Mouse (Mus musculus) kidney, adult 2 months (tissue): Measurements from ENCODE around the gene Spata2. TPM values are rescaled to one million over a fixed set of nuclear protein-coding genes. Genes with fewer than 3 reads are reported as not detected.

Experiments used
- DNase-seq: peaks from one replicate; pipeline ENCODE4 v3.0.0; 2021
- H3K27ac ChIP-seq: fragments of 200-500 bp; 2 replicates; pipeline ENCODE4 v1.5.1; 2012; ENCODE audit warnings: low read depth, low read length, control low read depth, inconsistent platforms; ENCODE audit not compliant: insufficient read depth
- H3K27me3 ChIP-seq: fragments of 200-500 bp; replicated peaks from 2 replicates; pipeline ENCODE4 v1.6.1; 2012; ENCODE audit warnings: mild to moderate bottlenecking, moderate library complexity, low read length, inconsistent platforms; ENCODE audit not compliant: control insufficient read depth, insufficient read depth
- H3K36me3 ChIP-seq: fragments of 200-500 bp; 2 replicates; pipeline ENCODE4 v1.6.1; 2012; ENCODE audit warnings: mild to moderate bottlenecking, moderate library complexity, low read length, inconsistent platforms; ENCODE audit not compliant: control insufficient read depth, insufficient read depth
- H3K4me1 ChIP-seq: fragments of 200-500 bp; 2 replicates; pipeline ENCODE4 v1.6.1; 2011; ENCODE audit warnings: low read length; ENCODE audit not compliant: control insufficient read depth, insufficient read depth
- H3K4me3 ChIP-seq: fragments of 200-500 bp; 2 replicates; pipeline ENCODE4 v1.5.1; 2011; ENCODE audit warnings: mild to moderate bottlenecking, low read depth, low read length, control low read depth; ENCODE audit not compliant: insufficient read depth
- CTCF ChIP-seq: fragments of 200-500 bp; conservative IDR thresholded peaks from 2 replicates; pipeline ENCODE4 v1.5.1; 2011; ENCODE audit warnings: low read depth, mild to moderate bottlenecking, control low read depth, low read length, moderate library complexity, mixed read lengths; ENCODE audit not compliant: insufficient read depth, insufficient read length
- POLR2A ChIP-seq: fragments of 200-500 bp; IDR thresholded peaks from one replicate; pipeline ENCODE4 v1.6.1; 2011; ENCODE audit warnings: low read depth, low read length, control low read depth
- WGBS: fragments of 180-500 bp; shearing (Covaris S2); methylation state at CpG from one replicate; pipeline ENCODE4 v1.1.7; 2018; 5-methylcytosine and 5-hydroxymethylcytosine counted together
- polyA plus RNA-seq: library from polyadenylated mRNA; depleted of rRNA; stranded (reverse); fragments of >200 nt; gene quantifications from 2 replicates; pipeline ENCODE4 v1.2.3, GENCODE M21; 2012; rRNA removed

Spata2 gene
- polyA plus RNA-seq = 26.5 and 31.5 TPM in 2 replicates

- Histone ChIP-seq H3K4me1 (peaks cover 12% of the 10 kb centered on the region), H3K27me3 (no peaks in the 10 kb centered on the region), H3K4me3 (peak within 1 kb of the TSS; percentile 60), H3K27ac (peak within 1 kb of the TSS; percentile 93), H3K36me3 (no peaks in the 10 kb centered on the region)
- peak; percentile 96 for DNase-seq
- 1% methylated on average over 63 of the region's 63 CpGs for WGBS
- peak; percentile 43 for TF ChIP-seq POLR2A
- TF ChIP-seq CTCF = no peak
Measured at GRCm38 (mm10) chr2:167492713-167493636, at the start of gene Spata2. Gene Spata2, minus strand, starts transcription at chr2:167492887.

DNA sequence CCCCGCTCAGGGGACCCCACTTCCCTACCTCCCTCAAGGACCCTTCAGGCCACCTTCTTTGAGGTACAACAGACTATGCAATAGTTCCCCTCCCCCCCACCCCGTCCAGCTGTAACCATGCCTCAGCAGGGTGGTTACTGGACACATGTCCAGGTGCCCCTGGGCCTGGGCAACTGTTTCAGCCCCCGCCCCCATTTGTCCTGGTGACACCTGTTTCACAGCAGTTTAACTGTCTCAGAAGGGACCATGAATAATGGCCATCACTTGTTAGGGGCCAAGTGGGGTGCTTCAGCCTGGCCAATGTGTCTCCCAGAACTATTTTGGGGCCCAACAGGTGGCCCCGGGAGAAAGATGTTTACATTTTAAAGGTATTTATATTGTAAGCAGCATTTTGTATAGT, 49.7 kb upstream of the Spata2 start:
- no peak for DNase-seq
- Histone ChIP-seq H3K36me3 (no peaks in the 10 kb centered on the region), H3K27me3 (no peaks in the 10 kb centered on the region), H3K27ac (peak overlapping the region; percentile 83; the same call in 1 of the 2 replicates), H3K4me3 (no peak overlapping the region), H3K4me1 (0 out of 2 replicates have a peak, but pooled peaks cover 2% of the 10 kb centered on the region)
- 81% methylated on average over 4 of the region's 4 CpGs for WGBS
- TF ChIP-seq CTCF (no peak), POLR2A (no peak)

DNA sequence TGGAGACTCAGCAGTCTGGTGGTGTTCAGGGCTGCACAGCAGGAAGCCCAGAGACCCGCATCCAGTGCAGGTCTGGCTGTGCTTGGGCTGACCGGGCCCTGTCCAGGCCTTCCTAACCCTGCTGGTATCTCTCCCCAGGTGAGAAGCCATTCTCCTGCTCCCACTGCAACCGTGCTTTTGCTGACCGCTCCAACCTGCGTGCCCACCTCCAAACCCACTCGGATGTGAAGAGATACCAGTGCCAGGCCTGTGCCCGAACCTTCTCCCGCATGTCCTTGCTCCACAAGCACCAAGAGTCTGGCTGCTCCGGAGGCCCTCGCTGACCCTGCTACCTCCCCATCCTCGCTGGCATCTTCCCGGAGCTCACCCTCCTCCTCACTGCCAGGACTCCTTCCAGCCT, 49.1 kb upstream of the Spata2 start:
- H3K4me3 ChIP-seq = peak overlapping the region; percentile 22; the same call in 1 of the 2 replicates
- H3K36me3 ChIP-seq = no peaks in the 10 kb centered on the region
- no peaks in the 10 kb centered on the region for H3K27me3 ChIP-seq
- TF ChIP-seq CTCF = no peak
- no peak for TF ChIP-seq POLR2A
- 0 out of 2 replicates have a peak, but pooled peaks cover 2% of the 10 kb centered on the region for H3K4me1 ChIP-seq
- 0 out of 2 replicates have a peak overlapping the region, but pooled peaks have one; percentile 17 for H3K27ac ChIP-seq
- DNase-seq = no peak
- 86% methylated on average over 12 of the region's 12 CpGs for WGBS

GRCm38 (mm10) chr2:167541324-167541723, 48.6 kb upstream of the Spata2 start:
- H3K4me3 ChIP-seq = peak overlapping the region; percentile 22; the same call in 1 of the 2 replicates
- 53% methylated on average over 6 of the region's 6 CpGs for WGBS
- no peaks in the 10 kb centered on the region for H3K36me3 ChIP-seq
- no peak for DNase-seq
- no peaks in the 10 kb centered on the region for H3K27me3 ChIP-seq
- H3K27ac ChIP-seq = 0 out of 2 replicates have a peak overlapping the region, but pooled peaks have one; percentile 17
- no peak for TF ChIP-seq POLR2A
- TF ChIP-seq CTCF = no peak
- H3K4me1 ChIP-seq = 0 out of 2 replicates have a peak, but pooled peaks cover 2% of the 10 kb centered on the region

GRCm38 (mm10) chr2:167540477-167541110, 47.9 kb upstream of the Spata2 start:
- Histone ChIP-seq H3K4me1 (0 out of 2 replicates have a peak, but pooled peaks cover 2% of the 10 kb centered on the region), H3K4me3 (peak overlapping the region; percentile 45), H3K27ac (0 out of 2 replicates have a peak overlapping the region, but pooled peaks have one; percentile 17), H3K36me3 (no peaks in the 10 kb centered on the region), H3K27me3 (no peaks in the 10 kb centered on the region)
- DNase-seq = no peak
- 60% methylated on average over 12 of the region's 12 CpGs for WGBS
- TF ChIP-seq CTCF = no peak
- no peak for TF ChIP-seq POLR2A

DNA sequence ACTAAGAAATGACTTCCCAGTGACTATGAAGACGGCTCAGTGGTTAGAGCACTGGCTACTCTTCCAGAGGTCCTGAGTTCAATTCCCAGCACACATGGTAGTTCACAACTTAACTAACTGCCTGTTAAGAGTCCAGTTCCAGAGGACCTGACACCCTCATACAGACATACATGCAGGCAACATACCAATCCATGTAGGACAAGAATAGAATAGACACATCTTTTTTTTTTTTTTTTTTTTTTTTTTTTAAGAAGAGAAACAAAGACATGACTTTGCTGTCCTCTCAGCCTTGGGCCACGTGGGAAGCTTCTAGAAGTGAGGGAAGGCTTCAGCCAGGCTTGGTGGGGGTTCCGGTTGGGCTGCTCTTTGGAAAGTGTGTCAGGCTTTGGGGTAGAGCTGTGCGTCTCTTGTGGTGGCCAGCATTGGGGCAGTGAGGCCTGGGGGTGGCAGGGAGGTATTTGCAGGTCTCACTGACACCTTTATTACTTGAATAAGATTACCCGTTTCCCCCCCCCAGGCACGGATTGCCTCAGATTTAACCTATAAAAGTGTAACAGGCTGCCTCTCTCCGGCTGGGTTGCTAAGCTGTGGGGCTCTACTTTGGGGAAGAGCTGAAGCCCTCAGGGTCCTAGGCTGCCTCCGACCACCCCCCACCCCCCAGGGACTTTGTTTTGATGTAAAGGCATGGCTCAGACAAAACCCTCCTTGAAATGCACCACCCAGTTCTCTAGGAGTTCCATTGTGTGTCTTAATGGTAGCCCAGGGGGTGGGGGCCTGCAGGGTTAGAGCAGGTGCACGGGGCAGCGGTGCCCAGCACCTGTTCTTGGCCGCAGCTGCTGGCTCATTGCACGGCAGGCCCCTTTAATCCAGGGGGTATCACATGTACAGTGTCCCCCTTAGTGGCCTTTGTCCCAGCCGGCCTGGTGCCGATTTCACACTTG, 47.1 kb upstream of the Spata2 start:
- Histone ChIP-seq H3K27ac (0 out of 2 replicates have a peak overlapping the region, but pooled peaks have one; percentile 33), H3K4me1 (0 out of 2 replicates have a peak, but pooled peaks cover 2% of the 10 kb centered on the region), H3K36me3 (no peaks in the 10 kb centered on the region), H3K27me3 (no peaks in the 10 kb centered on the region), H3K4me3 (peak overlapping the region; percentile 45)
- no peak for DNase-seq
- 59% methylated on average over 14 of the region's 14 CpGs for WGBS
- no peak for TF ChIP-seq CTCF
- TF ChIP-seq POLR2A = no peak
